Mouse (Mus musculus): ENCODE results near the gene Ppa2.

GRCm38 (mm10) chr3:133361406-133361805, 51.5 kb downstream of the Ppa2 start:
- TF ChIP-seq CTCF (IDR thresholded peaks at IDR 0.05; ENCODE audit: extremely low read depth, insufficient read length, insufficient replicate concordance, low read depth, low read length) (no peak), POLR2A (IDR thresholded peaks at IDR 0.05; ENCODE audit: low read depth, low read length) (no peak)

Data from small intestine, adult 2 months (tissue).